Mouse (Mus musculus) embryonic facial prominence, embryonic 11.5 days (tissue): ENCODE results near the gene Clstn2. TPM values are rescaled to one million over a fixed set of nuclear protein-coding genes. Genes with fewer than 3 reads are reported as not detected.

ENCODE experiments used
- ATAC-seq: fragments of 200-750 bp; cut with Nextera tagmentation; replicated peaks from 2 replicates; pipeline ENCODE4 v1.8.0; 2017; ENCODE audit warnings: low read depth; ENCODE audit not compliant: insufficient number of reproducible peaks, low FRiP score, low TSS enrichment
- DNase-seq: peaks from one replicate; pipeline ENCODE4 v3.0.0-alpha.2; 2015; ENCODE audit warnings: low spot score
- H3K27ac ChIP-seq: fragments of 300-500 bp; sonication (generic); replicated peaks from 2 replicates; pipeline ENCODE4 v1.5.1; 2014; ENCODE audit warnings: mild to moderate bottlenecking, low read depth, low read length, control low read depth
- H3K27me3 ChIP-seq: fragments of 300-500 bp; sonication (generic); 2 replicates; pipeline ENCODE4 v1.6.1; 2014; ENCODE audit warnings: mild to moderate bottlenecking, low read length, moderate library complexity, mixed read lengths; ENCODE audit not compliant: control insufficient read depth, insufficient read depth
- H3K36me3 ChIP-seq: fragments of 300-500 bp; sonication (generic); replicated peaks from 2 replicates; pipeline ENCODE4 v1.6.1; 2014; ENCODE audit warnings: low read depth, mild to moderate bottlenecking, low read length, moderate library complexity, mixed read lengths; ENCODE audit not compliant: control insufficient read depth, insufficient read depth
- H3K4me1 ChIP-seq: fragments of 300-500 bp; sonication (generic); 2 replicates; pipeline ENCODE4 v1.6.1; 2014; ENCODE audit warnings: low read length, mixed read lengths; ENCODE audit not compliant: control insufficient read depth, insufficient read depth
- H3K4me2 ChIP-seq: fragments of 300-500 bp; sonication (generic); 2 replicates; pipeline ENCODE4 v1.6.1; 2014; ENCODE audit warnings: low read depth, mild to moderate bottlenecking, control low read depth, low read length, moderate library complexity
- H3K4me3 ChIP-seq: fragments of 300-500 bp; sonication (generic); 2 replicates; pipeline ENCODE4 v1.5.1; 2014; ENCODE audit warnings: low read depth, low read length, control low read depth
- H3K9ac ChIP-seq: fragments of 300-500 bp; sonication (generic); replicated peaks from 2 replicates; pipeline ENCODE4 v1.6.1; 2014; ENCODE audit warnings: mild to moderate bottlenecking, control low read depth, low read length
- H3K9me3 ChIP-seq: fragments of 300-500 bp; sonication (generic); replicated peaks from 2 replicates; pipeline ENCODE4 v1.6.1; 2016; ENCODE audit warnings: mild to moderate bottlenecking, low read length, inconsistent platforms, mixed read lengths; ENCODE audit not compliant: control insufficient read depth
- WGBS: fragments of 180-500 bp; shearing (Covaris S2); extraction: QIAGEN DNeasy Blood & Tissue Kit; methylation state at CpG from one replicate; pipeline ENCODE4 v1.1.7; 2014; 5-methylcytosine and 5-hydroxymethylcytosine counted together
- polyA plus RNA-seq: library from polyadenylated mRNA; unstranded; fragments of >200 nt; fragmentation: Nextera tagmentation; extraction: Ambion mirVana; gene quantifications from 2 replicates; pipeline ENCODE4 v1.2.1, GENCODE M21; 2014

The Clstn2 gene
- polyA plus RNA-seq, 1 experiment from 2014 or later: 0.84 TPM

DNA sequence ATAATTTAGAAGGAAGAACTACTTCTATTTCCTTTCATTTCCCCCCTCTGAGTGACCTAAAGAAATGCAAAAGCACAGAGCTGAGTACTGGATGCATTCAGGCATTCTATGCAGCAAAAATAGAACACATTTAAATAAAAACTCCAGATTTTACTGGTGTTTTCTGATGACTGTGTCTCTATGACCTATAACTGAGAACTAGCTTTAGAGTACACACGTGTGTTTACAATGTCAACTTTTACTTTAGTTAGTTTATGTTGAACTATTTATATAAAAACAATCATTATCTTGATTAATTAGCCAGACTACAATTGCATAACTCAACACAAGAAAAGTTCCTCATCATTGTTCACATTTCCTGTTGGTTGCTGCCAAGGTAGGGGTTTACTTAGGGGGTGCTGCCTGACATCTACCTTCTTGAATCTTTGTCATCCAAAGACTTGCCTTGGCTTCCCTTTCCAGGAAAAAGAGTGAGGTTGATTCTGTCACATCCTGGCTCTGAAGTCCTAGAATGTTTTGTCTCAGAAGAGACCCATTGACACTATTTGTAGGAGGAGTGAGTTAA is 603.0 kb downstream of the Clstn2 start:
- no peak overlapping the region for H3K9ac ChIP-seq
- no peaks in the 10 kb centered on the region for H3K36me3 ChIP-seq
- no peak overlapping the region for H3K4me2 ChIP-seq
- ATAC-seq (no peak), DNase-seq (no peak)
- H3K27ac ChIP-seq: no peak overlapping the region
- no peaks in the 10 kb centered on the region for H3K9me3 ChIP-seq
- H3K27me3 ChIP-seq: no peaks in the 10 kb centered on the region
- H3K4me3 ChIP-seq: no peak overlapping the region
- 76% methylated on average over 1 of the region's 1 CpGs for whole genome bisulfite sequencing
- H3K4me1 ChIP-seq: no peaks in the 10 kb centered on the region

DNA sequence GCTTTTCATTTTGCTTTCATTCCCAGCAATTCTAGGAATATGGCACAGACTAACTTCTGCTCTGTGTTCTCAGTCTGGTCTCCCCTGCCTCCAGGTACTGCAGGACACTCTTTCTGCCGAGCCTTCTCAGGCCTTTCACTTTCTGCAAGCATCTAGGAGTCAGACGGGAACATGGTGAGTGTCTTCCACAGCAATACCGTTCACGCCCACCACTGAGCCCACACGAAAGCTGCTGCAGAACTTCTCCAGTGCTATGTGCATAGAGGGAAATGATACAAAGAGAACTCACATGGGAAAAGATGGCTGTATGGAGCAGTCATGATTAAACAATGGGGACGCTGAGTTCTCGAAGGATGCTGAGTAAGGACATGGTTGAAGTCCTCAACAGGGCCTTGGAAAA is 604.9 kb downstream of the Clstn2 start:
- ATAC-seq: no peak

DNA sequence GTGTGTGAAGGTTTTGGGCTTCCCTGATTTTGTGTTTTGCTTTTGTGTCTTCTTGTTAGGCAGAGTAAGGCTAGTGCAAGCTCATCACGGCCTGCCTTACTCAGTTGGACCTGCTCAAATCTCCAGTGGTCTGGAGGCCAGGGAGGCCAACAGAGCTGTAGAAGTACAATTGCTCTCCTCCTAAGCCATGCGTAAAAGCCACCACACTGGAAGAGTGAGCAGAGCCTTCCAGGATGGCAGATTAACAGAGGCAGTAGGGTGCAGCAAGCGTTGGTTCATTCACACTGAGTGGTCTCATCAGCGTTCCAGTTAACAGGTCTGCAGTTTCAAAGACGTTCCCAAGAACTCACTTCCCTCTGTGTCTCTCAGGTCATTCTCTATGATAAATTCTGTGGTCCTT is 612.1 kb downstream of the Clstn2 start:
- H3K27ac ChIP-seq: no peak overlapping the region
- ATAC-seq: no peak
- H3K9me3 ChIP-seq: no peaks in the 10 kb centered on the region
- no peak overlapping the region for H3K4me3 ChIP-seq
- 77% methylated on average over 5 of the region's 5 CpGs for WGBS
- no peak overlapping the region for H3K4me2 ChIP-seq
- no peaks in the 10 kb centered on the region for H3K36me3 ChIP-seq
- no peak overlapping the region for H3K9ac ChIP-seq
- H3K27me3 ChIP-seq: no peaks in the 10 kb centered on the region
- H3K4me1 ChIP-seq: no peaks in the 10 kb centered on the region
- DNase-seq: no peak

More for the DNA sequence above, 604.9 kb downstream of the Clstn2 start:
- Histone ChIP-seq H3K4me1 (no peaks in the 10 kb centered on the region), H3K9ac (no peak overlapping the region), H3K36me3 (no peaks in the 10 kb centered on the region), H3K4me3 (no peak overlapping the region), H3K27me3 (no peaks in the 10 kb centered on the region), H3K27ac (no peak overlapping the region), H3K4me2 (no peak overlapping the region), H3K9me3 (no peaks in the 10 kb centered on the region)
- WGBS: 84% methylated on average over 7 of the region's 7 CpGs
- no peak for DNase-seq

DNA sequence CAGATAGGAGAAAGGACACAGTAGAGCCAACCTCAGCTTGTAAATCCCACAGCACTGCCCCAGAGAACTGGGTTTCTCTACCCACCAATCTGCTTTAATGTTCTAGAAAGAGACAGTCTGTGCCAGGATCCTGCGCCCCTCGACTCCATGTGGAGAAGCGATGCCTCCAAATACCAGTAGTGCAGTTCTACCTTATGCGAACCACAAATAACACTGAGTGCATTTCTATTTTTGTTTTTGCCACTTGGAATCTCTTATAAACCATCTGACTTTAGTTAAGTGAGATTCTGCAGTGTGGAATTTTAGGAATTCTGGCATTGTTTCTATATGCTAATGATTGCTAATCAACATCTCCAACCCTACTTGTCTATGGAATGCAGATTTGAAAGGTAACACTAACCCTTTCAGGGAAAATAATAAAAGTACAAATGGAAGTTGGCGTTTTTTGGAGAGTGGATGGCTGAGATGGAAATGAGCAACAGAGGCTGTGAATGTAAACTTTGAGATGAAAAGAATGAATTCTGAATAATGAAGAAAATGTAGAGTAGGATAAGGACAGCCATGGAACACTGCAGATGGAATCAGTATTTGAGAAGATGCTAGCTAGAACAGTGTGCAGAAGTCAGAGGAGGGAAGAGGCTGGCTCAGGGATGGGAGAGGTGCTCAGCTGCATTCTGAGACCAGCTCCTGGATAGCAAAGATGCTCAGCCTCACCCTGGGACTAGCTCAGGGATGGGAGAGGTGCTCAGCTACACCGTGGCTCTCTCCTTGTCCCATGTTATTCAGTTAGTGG is 617.9 kb downstream of the Clstn2 start:
- Histone ChIP-seq H3K4me3 (no peak overlapping the region), H3K9me3 (no peaks in the 10 kb centered on the region), H3K4me2 (no peak overlapping the region), H3K4me1 (no peaks in the 10 kb centered on the region), H3K27me3 (no peaks in the 10 kb centered on the region), H3K27ac (no peak overlapping the region), H3K36me3 (no peaks in the 10 kb centered on the region), H3K9ac (no peak overlapping the region)
- ATAC-seq (no peak), DNase-seq (no peak)
- 81% methylated on average over 6 of the region's 6 CpGs for WGBS

DNA sequence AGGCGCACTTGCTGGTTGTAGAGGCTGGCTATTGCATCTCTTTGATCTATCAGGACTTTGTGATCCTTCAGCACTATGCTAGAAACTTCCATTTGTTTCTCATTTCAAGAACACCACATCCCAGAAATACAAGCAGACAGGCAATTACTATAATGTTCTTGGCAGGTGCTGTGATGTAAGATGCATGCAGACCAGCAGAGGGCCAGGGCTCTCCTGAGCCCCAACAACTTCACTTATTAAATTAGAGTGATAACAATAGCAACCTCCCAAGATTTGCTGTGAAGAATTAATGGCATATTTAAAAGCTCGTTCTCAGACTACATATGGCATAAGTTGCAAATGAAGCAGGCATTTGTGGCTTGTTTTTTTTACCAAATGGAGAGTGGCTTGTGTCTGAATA is 624.8 kb downstream of the Clstn2 start:
- no peak overlapping the region for H3K9ac ChIP-seq
- no peaks in the 10 kb centered on the region for H3K27me3 ChIP-seq
- no peak overlapping the region for H3K4me3 ChIP-seq
- H3K9me3 ChIP-seq: no peaks in the 10 kb centered on the region
- H3K36me3 ChIP-seq: no peaks in the 10 kb centered on the region
- no peak overlapping the region for H3K4me2 ChIP-seq
- no peaks in the 10 kb centered on the region for H3K4me1 ChIP-seq
- ATAC-seq (no peak), DNase-seq (peak; percentile 10)
- whole genome bisulfite sequencing: 63% methylated on average over 2 of the region's 2 CpGs
- no peak overlapping the region for H3K27ac ChIP-seq
